In the genomic region with DNA sequence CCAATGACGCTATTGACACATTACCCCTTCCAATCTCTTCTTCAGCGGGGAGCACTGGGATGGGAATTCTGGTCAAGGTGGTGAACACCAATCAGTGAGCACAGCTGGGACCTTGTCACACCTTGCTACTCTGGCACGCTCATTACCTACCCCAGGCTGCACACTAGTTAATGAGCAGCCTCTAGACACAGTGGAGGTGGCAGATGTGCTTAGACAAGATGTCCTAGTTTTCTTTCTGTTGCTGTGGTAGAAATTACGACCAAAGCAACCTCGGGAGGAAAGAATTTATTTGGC, we compare ENCODE assay signal across 19 mouse cellular contexts. TPM values are rescaled to one million over a fixed set of nuclear protein-coding genes. Genes with fewer than 3 reads are reported as not detected.
DNase-seq lines count a peak whose midpoint lies in the region; ATAC-seq and TF ChIP-seq lines count a peak whose summit lies in the region.
"Had no signal": no experiment of that assay in that cellular context is flagged by ENCODE, and none has a peak within 500 bp of the region (broad histone marks: within the 10 kb centered on the region; RNA-seq: fewer than 3 reads in every experiment).

No protein-coding gene starts in this region.

- DNase-seq in cerebellum, postnatal 14 days = no peak
- no peak for DNase-seq in midbrain, postnatal 0 days (ENCODE audit: low spot score)
- no peak for DNase-seq in left cerebral cortex, postnatal 14 days (ENCODE audit: low spot score in 2 of 2)
- DNase-seq: embryo, embryonic 11 days; gastrocnemius, postnatal 10 days; kidney, adult 2 months; kidney, postnatal 25 days; layer of hippocampus, adult 9-11 months; lung, postnatal 10 days had no signal

- intact Hi-C loops in left cerebral cortex, postnatal 14 days (cut with DNase I) = no loop called here

- TF ChIP-seq CTCF in midbrain, postnatal 0 days (IDR thresholded peaks at IDR 0.05) = no peak

- H3K4me2 ChIP-seq in heart, embryonic 12.5 days = no peak overlapping the region
- no peak overlapping the region for H3K4me2 ChIP-seq in heart, embryonic 11.5 days
- no peak overlapping the region for H3K4me2 ChIP-seq in midbrain, embryonic 12.5 days (replicated peaks)
- no peak overlapping the region for H3K4me2 ChIP-seq in midbrain, postnatal 0 days (ENCODE audit: low read depth, low read length, poor library complexity, severe bottlenecking)
- H3K4me2 ChIP-seq in midbrain, embryonic 15.5 days = no peak overlapping the region
- H3K4me2 ChIP-seq: embryonic facial prominence, embryonic 15.5 days; limb, embryonic 15.5 days had no signal

- H3K27me3 ChIP-seq in heart, embryonic 12.5 days (replicated peaks) = peaks cover 5% of the 10 kb centered on the region; the same call in 1 of the 2 replicates
- peaks cover 11% of the 10 kb centered on the region; the same call in 1 of the 2 replicates for H3K27me3 ChIP-seq in heart, embryonic 11.5 days (ENCODE audit: control insufficient read depth, insufficient read depth, low read length)
- peaks cover 43% of the 10 kb centered on the region for H3K27me3 ChIP-seq in midbrain, embryonic 12.5 days
- H3K27me3 ChIP-seq in midbrain, postnatal 0 days (ENCODE audit: insufficient read depth, low read length) = no peaks in the 10 kb centered on the region; the same call in 1 of the 2 replicates
- H3K27me3 ChIP-seq in midbrain, embryonic 15.5 days (replicated peaks) = no peaks in the 10 kb centered on the region
- H3K27me3 ChIP-seq: embryonic facial prominence, embryonic 15.5 days had no signal

- WGBS in heart, embryonic 12.5 days = 70% methylated on average over 5 of the region's 5 CpGs
- WGBS in heart, embryonic 11.5 days (ENCODE audit: insufficient replicate concordance) = 69% methylated on average over 5 of the region's 5 CpGs
- WGBS in midbrain, embryonic 12.5 days = 71% methylated on average over 5 of the region's 5 CpGs
- 69% methylated on average over 5 of the region's 5 CpGs for WGBS in midbrain, postnatal 0 days
- WGBS in midbrain, embryonic 15.5 days = 62% methylated on average over 5 of the region's 5 CpGs

- peak overlapping the region; percentile 92; the same call in 1 of the 2 replicates for H3K27ac ChIP-seq in heart, embryonic 12.5 days (ENCODE audit: poor library complexity, severe bottlenecking)
- H3K27ac ChIP-seq in heart, embryonic 11.5 days (ENCODE audit: low read depth, low read length) = no peak overlapping the region
- H3K27ac ChIP-seq in midbrain, embryonic 12.5 days (replicated peaks) = peak overlapping the region; percentile 84; the same call in 1 of the 2 replicates
- H3K27ac ChIP-seq in midbrain, postnatal 0 days (ENCODE audit: low read depth, low read length) = no peak overlapping the region
- no peak overlapping the region for H3K27ac ChIP-seq in midbrain, embryonic 15.5 days
- H3K27ac ChIP-seq: embryonic facial prominence, embryonic 15.5 days; limb, embryonic 15.5 days had no signal

- ATAC-seq in cerebellum, adult (ENCODE audit: insufficient number of reproducible peaks, low FRiP score, low TSS enrichment) = 0 out of 2 replicates have a peak, but pooled peaks have one; percentile 8
- no peak for ATAC-seq in heart, embryonic 12.5 days (ENCODE audit: insufficient number of reproducible peaks, low FRiP score)
- no peak for ATAC-seq in heart, embryonic 11.5 days (replicated peaks; ENCODE audit: insufficient number of reproducible peaks, low FRiP score, low TSS enrichment)
- no peak for ATAC-seq in midbrain, embryonic 12.5 days (ENCODE audit: low FRiP score, low read depth)
- no peak for ATAC-seq in midbrain, postnatal 0 days (ENCODE audit: low FRiP score)
- ATAC-seq in midbrain, embryonic 15.5 days (replicated peaks) = 0 out of 2 replicates have a peak, but pooled peaks have one; percentile 1
- ATAC-seq: CD4-positive, CD25-positive, alpha-beta regulatory T cell, adult 4 months had no signal

- no peaks in the 10 kb centered on the region for H3K9me3 ChIP-seq in heart, embryonic 12.5 days (replicated peaks)
- H3K9me3 ChIP-seq in heart, embryonic 11.5 days (replicated peaks; ENCODE audit: control insufficient read depth, low read length) = no peaks in the 10 kb centered on the region
- H3K9me3 ChIP-seq in midbrain, embryonic 12.5 days = no peaks in the 10 kb centered on the region
- H3K9me3 ChIP-seq in midbrain, postnatal 0 days (ENCODE audit: low read length) = no peaks in the 10 kb centered on the region
- H3K9me3 ChIP-seq in midbrain, embryonic 15.5 days = no peaks in the 10 kb centered on the region
- H3K9me3 ChIP-seq: embryonic facial prominence, embryonic 15.5 days; G1E; limb, embryonic 15.5 days; megakaryocyte, embryonic 14.5 days had no signal

- H3K4me1 ChIP-seq in heart, embryonic 12.5 days (replicated peaks) = peaks cover 71% of the 10 kb centered on the region
- H3K4me1 ChIP-seq in heart, embryonic 11.5 days (ENCODE audit: control insufficient read depth, insufficient read depth, low read length) = peaks cover 37% of the 10 kb centered on the region
- peaks cover 26% of the 10 kb centered on the region for H3K4me1 ChIP-seq in midbrain, embryonic 12.5 days
- peaks cover 12% of the 10 kb centered on the region; the same call in 1 of the 2 replicates for H3K4me1 ChIP-seq in midbrain, postnatal 0 days (ENCODE audit: insufficient read depth, low read length)
- H3K4me1 ChIP-seq in midbrain, embryonic 15.5 days = peaks cover 24% of the 10 kb centered on the region

- H3K4me3 ChIP-seq in heart, embryonic 12.5 days = no peak overlapping the region
- H3K4me3 ChIP-seq in heart, embryonic 11.5 days (ENCODE audit: low read depth, low read length) = no peak overlapping the region
- no peak overlapping the region for H3K4me3 ChIP-seq in midbrain, embryonic 12.5 days
- no peak overlapping the region for H3K4me3 ChIP-seq in midbrain, postnatal 0 days (ENCODE audit: low read depth, low read length)
- H3K4me3 ChIP-seq in midbrain, embryonic 15.5 days = no peak overlapping the region
- H3K4me3 ChIP-seq: embryonic facial prominence, embryonic 15.5 days; limb, embryonic 15.5 days; megakaryocyte, embryonic 14.5 days had no signal

- H3K36me3 ChIP-seq in heart, embryonic 12.5 days = no peaks in the 10 kb centered on the region
- no peaks in the 10 kb centered on the region for H3K36me3 ChIP-seq in heart, embryonic 11.5 days (ENCODE audit: control insufficient read depth, insufficient read depth, low read length)
- no peaks in the 10 kb centered on the region for H3K36me3 ChIP-seq in midbrain, embryonic 12.5 days
- H3K36me3 ChIP-seq in midbrain, postnatal 0 days (ENCODE audit: insufficient read depth, low read length) = no peaks in the 10 kb centered on the region
- H3K36me3 ChIP-seq in midbrain, embryonic 15.5 days (replicated peaks) = no peaks in the 10 kb centered on the region
- H3K36me3 ChIP-seq: embryonic facial prominence, embryonic 15.5 days; G1E; limb, embryonic 15.5 days had no signal

- H3K9ac ChIP-seq in heart, embryonic 12.5 days = no peak overlapping the region
- no peak overlapping the region for H3K9ac ChIP-seq in heart, embryonic 11.5 days (ENCODE audit: low read depth, low read length)
- H3K9ac ChIP-seq in midbrain, embryonic 12.5 days (replicated peaks) = no peak overlapping the region
- H3K9ac ChIP-seq in midbrain, postnatal 0 days (replicated peaks; ENCODE audit: low read length, poor library complexity, severe bottlenecking) = no peak overlapping the region
- no peak overlapping the region for H3K9ac ChIP-seq in midbrain, embryonic 15.5 days
- H3K9ac ChIP-seq: embryonic facial prominence, embryonic 15.5 days; limb, embryonic 15.5 days had no signal

RNA-seq across cellular contexts. Expression of a gene that starts 7.3 kb away (rescaled TPM):
- 2.2 and 3.2 TPM in 2 replicates for polyA plus RNA-seq in heart, embryonic 12.5 days (2016; fragmentation: Nextera tagmentation; extraction: Ambion mirVana)
- 1.7 and 1.8 TPM in 2 replicates for polyA plus RNA-seq in heart, embryonic 11.5 days (2014; fragmentation: Nextera tagmentation; extraction: Ambion mirVana)
- polyA plus RNA-seq in midbrain, embryonic 12.5 days (2016; fragmentation: Nextera tagmentation; extraction: Ambion mirVana) = 1.3 and 1.5 TPM in 2 replicates
- 7.2 and 7.7 TPM in 2 replicates for total RNA-seq in midbrain, postnatal 0 days (2014; rRNA removed)
- polyA plus RNA-seq in midbrain, postnatal 0 days (2015; fragmentation: Nextera tagmentation; extraction: Ambion mirVana) = 3.3 and 3.7 TPM in 2 replicates
- 4.8 and 6.0 TPM in 2 replicates for polyA plus RNA-seq in midbrain, embryonic 15.5 days (2015; fragmentation: Nextera tagmentation; extraction: Ambion mirVana)
- total RNA-seq in left cerebral cortex, postnatal 14 days (2021) = 100 to 1,000 TPM in 1 of 2 experiments, 10 to 100 TPM in 1; 75.4 to 105 TPM

RNA-seq across cellular contexts. Expression of a gene that starts 9.7 kb away (rescaled TPM):
- polyA plus RNA-seq in heart, embryonic 12.5 days (2016; fragmentation: Nextera tagmentation; extraction: Ambion mirVana) = 23.0 and 23.8 TPM in 2 replicates
- polyA plus RNA-seq in heart, embryonic 11.5 days (2014; fragmentation: Nextera tagmentation; extraction: Ambion mirVana) = 23.6 and 28.0 TPM in 2 replicates
- 39.7 and 42.4 TPM in 2 replicates for polyA plus RNA-seq in midbrain, embryonic 12.5 days (2016; fragmentation: Nextera tagmentation; extraction: Ambion mirVana)
- total RNA-seq in midbrain, postnatal 0 days (2014; rRNA removed) = 23.0 and 28.7 TPM in 2 replicates
- 16.5 TPM in 2 replicates for polyA plus RNA-seq in midbrain, postnatal 0 days (2015; fragmentation: Nextera tagmentation; extraction: Ambion mirVana)
- polyA plus RNA-seq in midbrain, embryonic 15.5 days (2015; fragmentation: Nextera tagmentation; extraction: Ambion mirVana) = 25.9 and 26.3 TPM in 2 replicates
- 10 to 100 TPM; 11.1 to 11.4 TPM for total RNA-seq in left cerebral cortex, postnatal 14 days (2021)

Comparison
In these comparisons a context has a peak if more than half of its experiments do, and no peak if none do; other contexts are left out.
1. ATAC-seq: peak in cerebellum, adult (single experiment) and midbrain, embryonic 15.5 days (single experiment); none in heart, embryonic 12.5 days (single experiment), heart, embryonic 11.5 days (single experiment), midbrain, embryonic 12.5 days (single experiment) and midbrain, postnatal 0 days (single experiment).
2. H3K27ac ChIP-seq: peak in heart, embryonic 12.5 days (single experiment) and midbrain, embryonic 12.5 days (single experiment); none in heart, embryonic 11.5 days (single experiment), midbrain, postnatal 0 days (single experiment) and midbrain, embryonic 15.5 days (single experiment).